Mouse (Mus musculus) stomach, postnatal 0 days (tissue): Measurements from ENCODE around the gene Ciao2a. TPM values are rescaled to one million over a fixed set of nuclear protein-coding genes. Genes with fewer than 3 reads are reported as not detected.

ENCODE experiments used
- ATAC-seq: fragments of 200-750 bp; cut with Nextera tagmentation; 2 replicates; pipeline ENCODE4 v1.8.0; 2017; ENCODE audit not compliant: low FRiP score, low TSS enrichment
- DNase-seq: peaks from one replicate; pipeline ENCODE4 v3.0.0-alpha.2; 2016; ENCODE audit warnings: low spot score
- H3K27ac ChIP-seq: fragments of 300-500 bp; sonication (generic); replicated peaks from 2 replicates; pipeline ENCODE4 v1.5.1; 2014; ENCODE audit warnings: mild to moderate bottlenecking, control low read depth
- H3K27me3 ChIP-seq: fragments of 300-500 bp; sonication (generic); 2 replicates; pipeline ENCODE4 v1.6.1; 2014; ENCODE audit warnings: low read length; ENCODE audit not compliant: control insufficient read depth, insufficient read depth
- H3K36me3 ChIP-seq: fragments of 300-500 bp; sonication (generic); 2 replicates; pipeline ENCODE4 v1.6.1; 2014; ENCODE audit warnings: low read length, mixed read lengths; ENCODE audit not compliant: control insufficient read depth, insufficient read depth
- H3K4me1 ChIP-seq: fragments of 300-500 bp; sonication (generic); replicated peaks from 2 replicates; pipeline ENCODE4 v1.6.1; 2014; ENCODE audit warnings: antibody characterized with exemption; ENCODE audit not compliant: control insufficient read depth, insufficient read depth
- H3K4me2 ChIP-seq: fragments of 300-500 bp; sonication (generic); replicated peaks from 2 replicates; pipeline ENCODE4 v1.6.1; 2014; ENCODE audit warnings: low read depth, mild to moderate bottlenecking, control low read depth, moderate library complexity
- H3K4me3 ChIP-seq: fragments of 300-500 bp; sonication (generic); 2 replicates; pipeline ENCODE4 v1.5.1; 2014; ENCODE audit warnings: low read depth, low read length, control low read depth
- H3K9ac ChIP-seq: fragments of 300-500 bp; sonication (generic); 2 replicates; pipeline ENCODE4 v1.6.1; 2014; ENCODE audit warnings: mild to moderate bottlenecking, low read length, control low read depth, mixed read lengths
- H3K9me3 ChIP-seq: fragments of 300-500 bp; sonication (generic); 2 replicates; pipeline ENCODE4 v1.6.1; 2016; ENCODE audit warnings: low read length; ENCODE audit not compliant: control insufficient read depth
- CTCF ChIP-seq: IDR thresholded peaks from 2 replicates; pipeline ENCODE4 v1.5.1; 2016; ENCODE audit warnings: antibody characterized with exemption, low read depth, mild to moderate bottlenecking, moderate library complexity
- EP300 ChIP-seq: optimal IDR thresholded peaks from 2 replicates; pipeline ENCODE3; 2016; ENCODE audit warnings: antibody characterized with exemption
- WGBS: fragments of 180-500 bp; shearing (Covaris S2); extraction: QIAGEN DNeasy Blood & Tissue Kit; methylation state at CpG from one replicate; pipeline ENCODE4 v1.1.7; 2014; 5-methylcytosine and 5-hydroxymethylcytosine counted together
- polyA plus RNA-seq: library from polyadenylated mRNA; unstranded; fragments of >200 nt; fragmentation: Nextera tagmentation; extraction: Ambion mirVana; gene quantifications from 2 replicates; pipeline ENCODE4 v1.2.1, GENCODE M21; 2015

Ciao2a gene
- polyA plus RNA-seq, 1 experiment from 2014 or later, result 138 TPM

DNA sequence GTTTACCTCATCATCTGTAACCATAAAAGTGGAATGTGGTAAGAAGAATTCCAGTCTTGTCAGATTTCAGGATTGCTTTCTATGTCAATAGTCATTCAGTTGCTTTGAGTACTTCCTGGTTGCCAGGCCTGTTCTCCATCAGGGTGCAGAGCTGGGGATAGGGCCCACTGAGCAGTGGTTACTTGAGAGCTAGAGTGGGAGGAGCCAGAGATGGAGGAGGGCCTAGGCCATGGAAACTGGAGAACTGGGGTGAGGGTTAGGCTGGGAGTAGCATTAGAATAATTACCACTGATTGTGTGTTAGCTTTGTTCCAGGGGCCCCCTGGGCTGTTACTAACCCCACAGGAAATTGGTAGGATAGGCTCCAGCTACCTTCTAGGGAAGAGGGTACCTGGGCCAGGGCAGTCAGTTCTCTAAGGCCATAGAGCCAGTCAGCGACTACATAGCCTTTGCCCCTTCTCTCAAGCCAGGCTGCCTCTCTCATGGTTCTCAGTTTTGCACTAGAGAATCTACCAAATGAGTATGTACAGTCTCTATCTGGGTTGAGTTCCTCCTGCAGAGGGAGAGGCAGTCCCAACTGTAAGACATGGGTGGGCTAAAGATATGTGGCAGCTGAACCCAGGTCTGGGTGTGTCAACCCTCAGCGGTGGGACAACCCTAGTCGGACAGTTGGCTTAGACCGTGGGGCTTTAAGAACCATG lies 54.9 kb downstream of the Ciao2a start:
- WGBS, result 74% methylated on average over 4 of the region's 4 CpGs
- peak; percentile 66 for DNase-seq
- H3K27ac ChIP-seq, result peak overlapping the region; percentile 69

DNA sequence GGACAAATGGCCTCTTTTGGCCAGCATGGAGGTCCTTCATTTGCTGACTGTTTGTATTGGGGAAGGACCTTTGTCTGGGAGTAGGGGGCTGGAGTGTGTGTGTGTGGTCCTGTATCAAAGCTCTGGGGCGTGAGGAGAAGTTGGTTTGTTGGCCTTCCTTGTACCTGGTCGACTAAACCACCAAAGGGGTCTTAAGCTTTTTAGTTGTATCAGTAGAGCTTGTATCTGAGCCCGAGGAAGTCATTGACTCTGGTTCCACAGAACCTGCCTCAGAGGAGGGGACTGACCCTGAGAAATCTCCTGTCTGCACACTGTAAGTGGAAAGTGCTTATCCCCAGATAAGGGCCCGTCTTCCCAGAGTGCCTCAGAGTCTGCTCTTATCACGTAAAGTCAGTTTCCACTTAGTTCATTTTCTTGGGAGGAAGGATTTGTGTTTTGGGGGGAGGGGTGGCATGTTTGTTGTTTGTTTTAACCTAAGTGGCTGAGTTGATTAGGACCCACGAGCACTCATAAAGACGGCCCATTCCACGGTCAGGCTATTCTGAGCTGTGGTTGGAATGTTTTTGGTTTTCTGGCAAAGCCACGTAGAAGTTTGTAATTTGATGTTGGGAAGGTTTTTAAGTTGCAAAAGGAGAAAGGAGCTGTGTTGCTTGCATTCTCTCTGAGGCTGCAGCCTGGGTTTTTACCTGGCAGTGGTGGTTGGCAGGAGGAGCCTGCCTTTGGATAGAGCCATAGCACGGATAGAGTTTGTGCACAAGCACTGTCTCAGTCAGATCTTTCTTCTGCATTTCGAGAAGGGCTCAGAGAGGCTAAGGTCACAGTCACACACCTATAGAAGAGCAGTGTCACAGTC lies 55.6 kb downstream of the Ciao2a start:
- peak overlapping the region; percentile 69 for H3K27ac ChIP-seq
- WGBS, result 48% methylated on average over 11 of the region's 11 CpGs

More for the DNA sequence above, 54.9 kb downstream of the Ciao2a start:
- H3K36me3 ChIP-seq, result no peaks in the 10 kb centered on the region
- H3K4me2 ChIP-seq, result no peak overlapping the region
- peak; percentile 75 for ATAC-seq
- no peaks in the 10 kb centered on the region for H3K9me3 ChIP-seq
- TF ChIP-seq CTCF (no peak), EP300 (no peak)
- no peak overlapping the region for H3K9ac ChIP-seq
- H3K27me3 ChIP-seq, result no peaks in the 10 kb centered on the region
- no peaks in the 10 kb centered on the region for H3K4me1 ChIP-seq
- no peak overlapping the region for H3K4me3 ChIP-seq

DNA sequence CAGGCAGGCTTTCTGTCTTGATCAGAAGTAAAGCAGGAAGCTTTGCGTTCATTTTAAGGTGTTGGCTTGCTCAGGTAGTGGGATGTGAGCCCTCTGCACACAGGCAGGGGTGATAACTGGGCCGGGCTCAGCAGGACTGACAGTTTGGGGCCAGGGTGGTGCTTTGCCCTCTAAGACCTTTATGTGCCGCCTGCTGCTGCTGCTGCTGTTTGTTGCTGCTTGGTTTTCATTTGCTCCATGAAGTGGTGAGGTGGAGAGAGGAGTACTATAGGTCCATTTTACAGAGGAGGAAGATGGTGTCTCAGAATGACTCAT lies 56.2 kb downstream of the Ciao2a start:
- no peak overlapping the region for H3K4me2 ChIP-seq
- TF ChIP-seq CTCF (no peak), EP300 (no peak)
- no peaks in the 10 kb centered on the region for H3K9me3 ChIP-seq
- H3K27ac ChIP-seq, result peak overlapping the region; percentile 53; the same call in 1 of the 2 replicates
- whole genome bisulfite sequencing, result 63% methylated on average over 3 of the region's 3 CpGs
- no peak overlapping the region for H3K4me3 ChIP-seq
- H3K27me3 ChIP-seq, result no peaks in the 10 kb centered on the region
- ATAC-seq (peak; percentile 77), DNase-seq (peak; percentile 33)
- H3K4me1 ChIP-seq, result no peaks in the 10 kb centered on the region
- H3K9ac ChIP-seq, result no peak overlapping the region
- H3K36me3 ChIP-seq, result no peaks in the 10 kb centered on the region

More for the DNA sequence above, 55.6 kb downstream of the Ciao2a start:
- Histone ChIP-seq H3K36me3 (no peaks in the 10 kb centered on the region), H3K4me1 (no peaks in the 10 kb centered on the region), H3K27me3 (no peaks in the 10 kb centered on the region), H3K9ac (no peak overlapping the region), H3K4me3 (no peak overlapping the region), H3K4me2 (no peak overlapping the region), H3K9me3 (no peaks in the 10 kb centered on the region)
- TF ChIP-seq EP300 (no peak), CTCF (no peak)
- ATAC-seq (no peak), DNase-seq (no peak)

DNA sequence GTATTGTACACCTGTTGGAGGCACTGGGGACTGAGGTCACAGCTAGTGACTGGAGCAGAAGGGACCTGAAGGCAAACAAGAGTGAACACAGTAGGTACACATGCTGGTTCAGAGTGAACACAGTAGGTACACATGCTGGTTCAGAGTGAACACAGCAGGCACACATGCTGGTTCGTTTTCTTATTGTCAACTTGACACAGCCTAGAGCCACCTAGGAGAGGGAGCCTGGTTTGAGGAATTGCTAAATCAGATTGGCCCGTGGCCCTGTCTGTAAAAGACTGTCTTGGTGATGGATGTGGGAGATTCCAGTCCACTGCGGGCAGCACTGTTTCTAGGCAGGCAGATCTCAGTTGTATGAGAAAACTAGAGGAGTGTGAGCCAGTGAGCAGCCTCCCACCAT lies 56.6 kb downstream of the Ciao2a start:
- Histone ChIP-seq H3K4me2 (no peak overlapping the region), H3K4me1 (no peaks in the 10 kb centered on the region), H3K9ac (no peak overlapping the region), H3K27ac (no peak overlapping the region), H3K4me3 (no peak overlapping the region), H3K27me3 (no peaks in the 10 kb centered on the region), H3K9me3 (no peaks in the 10 kb centered on the region), H3K36me3 (no peaks in the 10 kb centered on the region)
- 53% methylated on average over 3 of the region's 3 CpGs for WGBS
- ATAC-seq (no peak), DNase-seq (no peak)
- TF ChIP-seq CTCF (no peak), EP300 (no peak)

DNA sequence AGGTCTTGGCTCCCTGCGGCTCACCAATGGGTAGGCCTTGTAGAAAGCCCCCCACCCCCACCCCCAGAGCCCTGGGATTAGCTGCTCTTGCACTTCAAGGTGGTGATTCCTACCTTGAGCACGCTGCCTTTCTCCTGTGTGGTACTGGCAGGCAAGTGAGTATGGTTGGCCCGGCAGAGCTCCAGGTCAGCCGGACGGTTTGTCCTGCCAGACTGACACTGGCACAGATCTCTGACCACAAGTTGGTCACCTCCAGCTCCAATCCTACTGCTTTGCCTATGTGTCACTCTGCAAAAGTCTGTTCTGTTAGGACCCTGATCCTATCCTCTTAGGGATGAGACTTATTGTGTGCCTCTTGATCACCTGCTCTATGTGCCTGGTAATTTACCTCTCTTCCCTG lies 58.2 kb downstream of the Ciao2a start:
- Histone ChIP-seq H3K4me2 (no peak overlapping the region), H3K27me3 (no peaks in the 10 kb centered on the region), H3K36me3 (no peaks in the 10 kb centered on the region), H3K9ac (no peak overlapping the region), H3K4me1 (no peaks in the 10 kb centered on the region), H3K9me3 (no peaks in the 10 kb centered on the region), H3K4me3 (no peak overlapping the region), H3K27ac (no peak overlapping the region)
- DNase-seq, result no peak
- ATAC-seq, result no peak
- no peak for TF ChIP-seq CTCF
- WGBS, result 80% methylated on average over 5 of the region's 5 CpGs

DNA sequence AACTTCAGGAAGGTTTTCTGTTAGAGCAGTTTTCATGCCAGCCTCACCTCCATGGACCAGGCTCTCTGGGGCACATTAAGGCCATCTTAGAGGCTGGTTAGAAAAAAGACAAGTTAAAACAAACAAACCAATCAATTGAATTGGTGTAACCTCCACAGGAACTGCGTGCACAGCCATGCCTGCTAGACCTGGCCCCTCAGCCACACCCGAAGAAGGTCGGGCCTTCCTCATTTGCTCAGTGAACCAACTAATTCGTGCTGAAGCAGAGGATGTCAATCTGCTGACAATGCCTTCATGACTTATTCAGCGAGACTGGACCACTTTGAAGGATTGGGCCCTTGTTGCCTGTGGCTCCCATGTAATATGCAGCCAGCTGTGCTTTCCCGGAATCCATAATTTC lies 60.0 kb downstream of the Ciao2a start:
- DNase-seq (peak; percentile 33), ATAC-seq (no peak)
- Histone ChIP-seq H3K27ac (no peak overlapping the region), H3K36me3 (no peaks in the 10 kb centered on the region), H3K4me1 (no peaks in the 10 kb centered on the region), H3K27me3 (no peaks in the 10 kb centered on the region), H3K4me2 (no peak overlapping the region), H3K9ac (no peak overlapping the region), H3K4me3 (no peak overlapping the region), H3K9me3 (no peaks in the 10 kb centered on the region)
- WGBS, result 40% methylated on average over 6 of the region's 6 CpGs
- TF ChIP-seq CTCF (no peak), EP300 (no peak)

Other genes with a start within 250 kb of the Ciao2a start
- 37.5 and 48.6 TPM in 2 replicates for gene Pclaf, start 236.4 kb upstream of the Ciao2a start, polyA plus RNA-seq
- 14.7 and 16.8 TPM in 2 replicates for gene Trip4, start 217.8 kb upstream of the Ciao2a start, polyA plus RNA-seq
- gene Csnk1g1, start 217.7 kb upstream of the Ciao2a start, polyA plus RNA-seq, result 5.6 and 6.3 TPM in 2 replicates
- 827 and 843 TPM in 2 replicates for gene Ppib, start 66.4 kb upstream of the Ciao2a start, polyA plus RNA-seq
- gene Snx22, start 56.9 kb upstream of the Ciao2a start, polyA plus RNA-seq, result 1.5 TPM in 2 replicates
- 77.5 and 77.6 TPM in 2 replicates for gene Snx1, start within 50 bp of the Ciao2a start, polyA plus RNA-seq
- gene Dapk2, start 31.6 kb downstream of the Ciao2a start, polyA plus RNA-seq, result 11.8 and 13.2 TPM in 2 replicates
- 7.7 and 8.1 TPM in 2 replicates for gene Herc1, start 223.8 kb downstream of the Ciao2a start, polyA plus RNA-seq